Mouse (Mus musculus) gastrocnemius, adult 18-20 months (tissue): ENCODE results near the gene E030025P04Rik. TPM values are rescaled to one million over a fixed set of nuclear protein-coding genes. Genes with fewer than 3 reads are reported as not detected.
A peak's percentile ranks its signal among the peaks of the same experiment; 100 is the strongest.

ENCODE experiments used
- DNase-seq: peaks from one replicate; pipeline ENCODE4 v3.0.0; 2021; ENCODE audit warnings: low spot score
- long read RNA-seq, 2 experiments: library from polyadenylated mRNA; stranded (forward); transcript quantifications; one replicate each; pipeline ENCODE4 v2.0.0; 2021
- total RNA-seq, 2 experiments: library from RNA; stranded (reverse); gene quantifications; 2 replicates each; pipeline ENCODE4 v1.2.3; 2021

E030025P04Rik gene
- not detected for total RNA-seq
- long read RNA-seq, experiment 1, result 0 reads
- long read RNA-seq, experiment 2, result 0 reads

- DNase-seq, result peak; percentile 34
These were observed at the start of gene E030025P04Rik for GRCm38 (mm10) chr11:109144236-109144635. TSS of gene E030025P04Rik (minus strand) at chr11:109144369.

- peak; percentile 58 for DNase-seq
These were observed 48.7 kb upstream of the E030025P04Rik start for GRCm38 (mm10) chr11:109192673-109193557.

- DNase-seq, result no peak
These were observed 44.1 kb upstream of the E030025P04Rik start for GRCm38 (mm10) chr11:109188235-109188634.

GRCm38 (mm10) chr11:109187631-109188184 is 43.5 kb upstream of the E030025P04Rik start:
- DNase-seq, result no peak

GRCm38 (mm10) chr11:109181118-109181517 is 36.9 kb upstream of the E030025P04Rik start:
- DNase-seq, result no peak

- no peak for DNase-seq
These were observed 36.1 kb upstream of the E030025P04Rik start for GRCm38 (mm10) chr11:109180290-109180689.

GRCm38 (mm10) chr11:109178788-109179518 is 34.8 kb upstream of the E030025P04Rik start:
- peak; percentile 9 for DNase-seq

- no peak for DNase-seq
These were observed 31.3 kb upstream of the E030025P04Rik start for GRCm38 (mm10) chr11:109175376-109175969.

- no peak for DNase-seq
These were observed 28.1 kb upstream of the E030025P04Rik start for GRCm38 (mm10) chr11:109172224-109172623.

GRCm38 (mm10) chr11:109170771-109171170 is 26.6 kb upstream of the E030025P04Rik start:
- DNase-seq, result no peak

- DNase-seq, result no peak
These were observed 13.5 kb upstream of the E030025P04Rik start for GRCm38 (mm10) chr11:109157694-109158093.

GRCm38 (mm10) chr11:109144890-109145341 is 747 bp upstream of the E030025P04Rik start:
- DNase-seq, result no peak

- peak; percentile 46 for DNase-seq
These were observed 17.7 kb downstream of the E030025P04Rik start for GRCm38 (mm10) chr11:109126482-109126881.

GRCm38 (mm10) chr11:109125451-109125850 is 18.7 kb downstream of the E030025P04Rik start:
- DNase-seq, result peak; percentile 29

- no peak for DNase-seq
These were observed 19.9 kb downstream of the E030025P04Rik start for GRCm38 (mm10) chr11:109124284-109124683.

GRCm38 (mm10) chr11:109109826-109110346 is 34.3 kb downstream of the E030025P04Rik start:
- no peak for DNase-seq

GRCm38 (mm10) chr11:109109056-109109455 is 35.1 kb downstream of the E030025P04Rik start:
- DNase-seq, result no peak

GRCm38 (mm10) chr11:109107518-109108205 is 36.5 kb downstream of the E030025P04Rik start:
- no peak for DNase-seq

- no peak for DNase-seq
These were observed 37.4 kb downstream of the E030025P04Rik start for GRCm38 (mm10) chr11:109106751-109107150.

- no peak for DNase-seq
These were observed 38.0 kb downstream of the E030025P04Rik start for GRCm38 (mm10) chr11:109106181-109106580.

- DNase-seq, result no peak
These were observed 40.8 kb downstream of the E030025P04Rik start for GRCm38 (mm10) chr11:109103386-109103785.
